Mouse (Mus musculus) E14TG2a.4 (cell line): Measurements from ENCODE around the gene Gm9837.

Experiments used
- CTCF ChIP-seq: conservative IDR thresholded peaks from 2 replicates; pipeline ENCODE4 v1.5.1; 2014; ENCODE audit warnings: low read length
- NANOG ChIP-seq: IDR thresholded peaks from 2 replicates; pipeline ENCODE4 v1.6.1; 2014; ENCODE audit warnings: borderline replicate concordance, low read length, mixed read lengths
- POU5F1 ChIP-seq: IDR thresholded peaks from 2 replicates; pipeline ENCODE4 v1.6.1; 2014; ENCODE audit warnings: low read length, borderline replicate concordance

- TF ChIP-seq CTCF: no peak
- no peak for TF ChIP-seq NANOG
- no peak for TF ChIP-seq POU5F1
Measured at GRCm38 (mm10) chr11:53452396-53452795, 17.9 kb downstream of the Gm9837 start.
